Mouse (Mus musculus) kidney, postnatal 4 days (tissue): ENCODE data around the gene Gm21985.
A peak's percentile ranks its signal among the peaks of the same experiment; 100 is the strongest.

Source experiments
- DNase-seq, 2 experiments: peaks; one replicate each; pipeline ENCODE4 v3.0.0; 2021; ENCODE audit warnings: mixed read lengths in 2 of 2

Gm21985 gene

GRCm38 (mm10) chr2:112332051-112332898 is 66.2 kb downstream of the Gm21985 start:
- peak in 1 of 2 experiments; percentile 5 for DNase-seq

GRCm38 (mm10) chr2:112337211-112337610 is 71.1 kb downstream of the Gm21985 start:
- DNase-seq, result no peak

DNA sequence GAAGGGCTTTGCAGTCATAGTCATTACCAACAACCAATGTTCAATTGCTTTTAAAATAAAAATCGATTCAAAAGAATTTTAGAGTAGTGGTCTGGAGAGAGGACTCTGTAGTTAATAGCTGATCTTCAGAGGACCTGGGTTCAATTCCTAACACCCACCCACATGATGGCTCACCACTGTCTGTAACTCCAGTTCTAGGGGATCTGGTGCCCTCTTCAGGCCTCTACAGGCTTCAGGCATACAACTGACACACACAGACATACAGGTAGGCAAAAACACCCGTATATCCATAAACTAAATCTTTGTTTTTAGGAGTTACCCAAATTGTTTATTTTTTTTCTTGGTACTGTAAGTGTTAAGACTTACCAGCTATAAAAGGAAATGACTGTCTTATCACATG is 73.6 kb downstream of the Gm21985 start:
- peak in 1 of 2 experiments; percentile 14 for DNase-seq

DNA sequence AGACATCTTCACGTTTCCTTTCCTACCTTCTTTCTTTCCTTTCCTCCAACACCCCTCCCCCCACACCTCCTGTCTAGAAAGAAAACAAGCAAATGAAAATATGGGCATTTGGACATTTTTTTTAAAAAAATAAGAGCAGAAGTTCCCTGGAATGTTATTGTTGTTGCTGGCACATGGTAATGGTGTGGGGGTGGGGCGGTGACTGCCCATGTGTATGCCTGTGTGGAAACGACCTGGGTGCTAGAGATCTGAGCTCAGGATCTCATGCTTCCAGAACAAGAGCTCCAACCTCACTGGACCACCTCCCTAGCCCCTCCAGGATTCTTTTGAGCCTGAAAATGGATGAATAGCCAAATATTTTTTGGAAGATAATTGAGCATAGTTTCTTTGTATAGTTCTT is 75.0 kb downstream of the Gm21985 start:
- DNase-seq, result peak; percentile 11 to 16

DNA sequence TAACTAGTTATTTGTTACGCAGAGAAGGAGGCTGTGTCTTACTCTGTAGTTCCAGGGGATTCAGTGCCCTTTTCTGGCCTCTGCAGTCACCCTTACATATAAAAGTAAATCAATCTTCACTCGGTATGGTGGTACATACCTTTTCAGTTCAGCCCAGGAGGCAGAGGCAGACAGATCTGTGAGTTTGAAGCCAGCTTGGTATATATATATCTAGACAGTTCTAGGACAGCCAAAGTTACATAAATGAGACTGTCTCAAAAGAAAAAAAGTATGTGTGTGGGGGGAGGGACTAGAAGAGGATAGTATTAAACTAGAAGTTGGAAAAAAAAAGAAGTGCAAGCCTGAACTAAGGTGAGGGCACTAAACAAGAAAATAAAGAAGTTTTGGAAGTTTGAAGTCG is 82.1 kb downstream of the Gm21985 start:
- DNase-seq, result no peak

- DNase-seq, result peak in 1 of 2 experiments; percentile 19
Observed at GRCm38 (mm10) chr2:112353685-112354455, 87.8 kb downstream of the Gm21985 start.

DNA sequence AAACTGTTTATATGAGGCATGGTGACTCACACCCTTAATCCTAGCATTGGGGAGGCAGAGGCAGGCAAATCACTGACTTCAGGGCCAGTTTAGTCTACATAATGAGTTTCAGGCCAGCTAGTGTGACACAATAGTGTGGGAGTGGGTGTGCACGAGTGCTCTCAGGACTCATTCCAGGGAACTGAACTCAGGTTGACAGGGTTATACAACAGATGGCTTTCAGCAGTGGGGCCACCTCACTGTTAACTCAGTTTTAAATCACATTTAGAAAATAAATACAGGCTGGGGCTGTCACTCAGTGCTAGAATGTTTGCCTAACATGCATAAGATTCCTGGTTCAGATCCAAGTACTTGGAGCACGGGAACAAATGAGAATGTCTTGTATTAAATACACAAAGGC is 93.5 kb downstream of the Gm21985 start:
- DNase-seq, result no peak

DNA sequence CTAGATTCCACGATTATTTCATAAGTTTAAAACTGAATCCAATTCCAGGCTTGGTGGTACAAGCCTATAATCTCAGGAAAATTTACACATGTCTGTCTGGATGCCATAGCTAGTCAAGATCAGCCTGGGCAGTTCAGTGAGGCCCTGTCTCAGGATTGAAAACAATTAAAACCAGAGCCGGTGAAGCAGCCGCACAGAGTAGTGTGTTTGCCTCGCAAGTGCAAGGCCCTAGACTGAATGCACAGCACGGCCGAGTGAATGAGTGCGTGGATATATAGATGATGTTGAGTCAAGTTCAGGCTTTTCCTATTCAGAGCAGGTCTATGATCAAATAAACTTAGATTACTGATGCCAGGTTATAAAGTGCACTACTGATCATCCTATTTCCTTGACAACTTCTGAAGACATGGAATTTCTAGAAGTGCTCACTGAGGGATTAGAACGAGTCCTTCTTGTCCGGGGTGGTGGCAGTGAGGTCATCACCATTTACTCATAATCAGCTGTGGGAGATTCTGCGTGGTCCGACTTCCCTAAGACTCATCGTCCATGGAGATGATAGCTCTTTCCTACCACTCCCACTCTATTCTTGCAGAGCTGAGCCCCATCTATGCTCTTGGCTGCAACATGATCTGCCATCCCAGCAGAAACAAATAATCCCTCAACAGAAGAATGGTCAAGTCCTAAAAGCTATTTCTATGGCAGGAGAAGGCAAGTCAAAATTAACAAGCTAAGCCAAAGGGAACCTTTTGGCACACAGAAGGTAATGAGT is 94.1 kb downstream of the Gm21985 start:
- no peak for DNase-seq

DNA sequence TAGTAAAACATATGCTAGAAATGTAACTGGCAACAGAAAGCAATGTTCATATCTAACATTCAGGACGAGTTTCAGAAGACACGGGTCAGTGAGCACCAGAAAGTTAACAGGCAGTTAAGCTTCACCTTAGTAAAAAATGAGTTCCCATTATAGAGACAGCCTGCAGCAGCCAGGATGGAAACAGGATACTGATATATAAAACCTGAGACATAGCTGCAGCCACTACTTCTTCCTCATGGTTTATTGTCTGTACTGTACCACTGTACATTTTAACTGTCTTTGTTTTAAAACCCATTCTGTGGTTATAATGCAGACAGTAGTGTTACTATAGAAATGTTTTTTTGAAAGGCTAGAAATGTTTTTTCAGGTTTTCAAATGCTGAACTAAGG is 94.7 kb downstream of the Gm21985 start:
- no peak for DNase-seq

GRCm38 (mm10) chr2:112367222-112367621 is 101.1 kb downstream of the Gm21985 start:
- peak; percentile 16 to 24 for DNase-seq

DNA sequence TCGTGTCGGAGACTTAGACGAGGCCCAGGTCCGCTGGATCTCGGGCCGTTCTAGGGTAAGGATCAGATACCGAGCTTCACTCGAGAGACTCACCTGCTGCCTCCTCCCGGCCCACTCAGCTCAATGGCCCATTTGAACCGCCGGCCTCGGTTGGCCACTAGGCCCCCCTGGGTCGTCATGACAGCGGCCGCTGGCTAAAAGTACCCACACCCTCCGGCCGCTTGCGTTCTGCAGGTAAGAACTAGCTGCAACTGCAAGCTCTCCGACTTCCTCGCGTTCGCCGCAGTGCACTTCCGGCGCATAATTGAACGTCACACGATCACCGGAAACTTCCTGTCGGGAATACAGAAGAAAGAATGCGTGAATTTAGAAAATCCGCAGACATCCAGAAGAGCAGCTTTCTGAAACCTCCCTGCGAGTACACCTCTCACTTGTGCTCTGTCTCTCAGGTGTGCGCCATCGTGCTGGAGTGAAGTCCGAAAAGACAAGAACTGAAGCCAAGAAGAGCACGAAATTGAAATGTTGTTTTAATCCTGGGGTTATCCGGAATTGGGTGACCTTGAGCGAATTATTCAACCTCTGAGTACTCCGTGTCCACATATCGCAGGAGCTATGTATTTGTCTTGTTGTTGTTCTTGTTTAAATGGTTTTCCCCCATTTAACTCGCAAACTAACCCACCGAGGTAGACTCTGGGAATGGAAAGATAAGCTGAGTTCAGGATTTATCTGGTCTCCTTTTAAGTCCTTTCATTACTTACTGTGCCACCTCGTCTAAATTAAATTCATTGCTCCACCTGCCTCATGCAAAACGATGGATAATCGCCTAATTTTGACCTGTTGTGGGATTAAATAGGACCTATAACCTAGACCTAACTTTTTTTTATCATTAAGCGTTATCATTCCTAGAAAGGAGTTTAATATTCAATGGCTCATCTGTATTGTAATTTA is 101.9 kb downstream of the Gm21985 start, which contains the start of gene Emc4:
Gene Emc4, minus strand, starts transcription at position 302 of the 948 bp plus-strand sequence.
- peak; percentile 96 for DNase-seq

- DNase-seq, result no peak
Observed at GRCm38 (mm10) chr2:112369941-112370340, 103.8 kb downstream of the Gm21985 start.

DNA sequence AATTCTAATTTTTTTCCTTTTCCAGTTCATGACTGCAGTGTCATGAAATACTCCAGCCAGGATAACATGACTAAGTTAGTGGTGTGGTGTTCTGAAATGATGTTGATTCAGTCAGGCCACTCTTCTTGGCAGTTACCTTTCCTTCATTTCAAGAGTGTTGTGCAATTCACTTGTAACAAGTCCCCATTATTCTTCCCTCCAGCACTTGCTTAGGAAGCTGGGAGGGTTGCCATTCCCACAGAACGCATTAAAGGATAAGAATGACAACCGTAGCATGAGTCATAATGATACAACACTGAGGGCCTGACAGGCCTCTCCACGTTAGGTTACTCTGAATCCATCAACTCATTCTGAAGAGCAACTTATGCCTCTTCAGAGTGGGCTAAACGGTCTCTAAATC is 107.0 kb downstream of the Gm21985 start:
- no peak for DNase-seq

- DNase-seq, result no peak
Observed at GRCm38 (mm10) chr2:112374610-112375009, 108.5 kb downstream of the Gm21985 start.

DNA sequence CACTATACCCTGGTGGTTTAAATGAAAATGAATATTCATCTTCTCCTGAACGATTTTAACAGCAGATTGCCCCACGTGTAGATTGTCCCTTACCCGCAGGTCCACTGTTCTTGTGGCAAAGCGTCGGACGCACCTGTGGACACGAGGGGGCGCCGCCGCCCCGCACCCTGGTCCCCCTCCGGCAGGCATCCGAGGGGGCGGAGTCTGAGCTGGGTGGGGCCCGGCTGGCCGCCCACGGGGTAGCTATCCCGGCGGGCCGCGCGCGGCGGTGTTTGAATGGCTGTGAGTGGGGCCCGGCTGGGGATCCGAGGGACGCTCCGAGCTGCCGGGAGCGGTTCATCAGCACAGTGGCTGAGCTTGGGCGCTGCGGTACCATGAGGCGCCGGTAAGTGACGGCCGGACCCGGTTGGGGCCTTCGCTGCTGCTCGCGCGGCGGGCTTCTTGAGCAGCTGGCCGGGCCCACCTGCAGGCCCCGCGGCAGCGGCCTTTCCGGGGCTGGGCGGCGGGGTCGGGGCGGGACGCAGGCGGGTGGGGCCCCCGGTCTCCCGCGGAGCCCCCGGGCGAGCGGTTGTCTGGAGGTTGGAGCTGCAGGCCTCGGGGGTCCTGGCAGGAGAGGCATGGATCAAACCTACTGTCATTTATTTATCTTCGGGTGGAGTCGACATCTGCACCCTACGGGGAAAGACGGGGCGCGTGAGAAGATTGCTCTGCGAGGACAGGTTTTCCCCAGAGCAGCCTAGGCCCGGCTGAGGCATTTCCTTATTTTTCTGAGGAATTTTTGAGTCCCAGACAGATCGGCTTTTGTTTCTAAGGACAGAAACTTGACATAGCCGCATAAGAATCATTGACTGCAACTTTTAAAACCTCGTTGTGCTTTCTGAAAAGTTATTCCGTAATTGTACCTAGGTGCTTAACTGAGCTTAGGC is 113.1 kb downstream of the Gm21985 start, which contains the start of gene Katnbl1:
Gene Katnbl1, plus strand, starts transcription at position 239 of the 926 bp plus-strand sequence.
- peak; percentile 97 to 98 for DNase-seq

GRCm38 (mm10) chr2:112380131-112380530 is 114.0 kb downstream of the Gm21985 start:
- DNase-seq, result no peak

DNA sequence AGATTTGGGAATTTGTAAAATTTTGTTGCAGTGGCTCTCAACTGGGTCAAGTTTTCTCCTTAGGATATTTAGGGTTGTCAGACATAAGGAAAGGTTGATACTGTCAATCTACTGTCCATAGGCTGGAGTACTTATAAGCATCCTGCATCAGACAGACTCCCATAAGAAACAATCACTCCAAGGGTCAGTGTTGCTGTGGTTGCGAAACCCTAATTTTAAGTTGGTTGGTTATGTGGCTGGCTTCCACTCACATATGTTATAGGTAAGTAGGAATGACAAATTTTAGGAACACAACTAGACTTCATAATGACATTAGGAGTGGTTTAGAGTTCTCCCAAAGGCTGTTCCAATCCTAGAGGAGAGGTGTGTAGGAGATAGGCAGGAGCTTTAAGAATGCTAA is 115.1 kb downstream of the Gm21985 start:
- DNase-seq, result no peak

DNA sequence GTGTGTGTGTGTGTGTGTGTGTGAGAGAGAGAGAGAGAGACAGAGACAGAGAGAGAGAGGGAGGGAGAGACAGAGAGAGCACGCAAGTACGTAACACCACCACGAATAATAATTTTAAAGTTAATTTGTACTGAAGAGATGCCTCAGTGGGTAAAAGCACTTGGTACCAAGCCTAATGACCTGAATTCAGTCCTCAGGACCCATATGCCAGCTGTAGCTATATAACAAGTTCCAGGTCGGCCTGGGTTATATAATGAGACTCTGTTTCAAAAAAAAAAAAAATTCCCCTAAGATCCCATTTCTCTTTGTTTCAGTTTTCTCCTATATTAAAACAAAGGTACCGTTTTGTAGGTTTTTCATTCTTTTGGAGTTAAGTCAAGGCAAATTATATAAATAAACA is 124.7 kb downstream of the Gm21985 start:
- DNase-seq, result no peak

GRCm38 (mm10) chr2:112391346-112392000 is 125.4 kb downstream of the Gm21985 start:
- peak in 1 of 2 experiments; percentile 5 for DNase-seq

GRCm38 (mm10) chr2:112392689-112393088 is 126.6 kb downstream of the Gm21985 start:
- no peak for DNase-seq
